In the genomic region with DNA sequence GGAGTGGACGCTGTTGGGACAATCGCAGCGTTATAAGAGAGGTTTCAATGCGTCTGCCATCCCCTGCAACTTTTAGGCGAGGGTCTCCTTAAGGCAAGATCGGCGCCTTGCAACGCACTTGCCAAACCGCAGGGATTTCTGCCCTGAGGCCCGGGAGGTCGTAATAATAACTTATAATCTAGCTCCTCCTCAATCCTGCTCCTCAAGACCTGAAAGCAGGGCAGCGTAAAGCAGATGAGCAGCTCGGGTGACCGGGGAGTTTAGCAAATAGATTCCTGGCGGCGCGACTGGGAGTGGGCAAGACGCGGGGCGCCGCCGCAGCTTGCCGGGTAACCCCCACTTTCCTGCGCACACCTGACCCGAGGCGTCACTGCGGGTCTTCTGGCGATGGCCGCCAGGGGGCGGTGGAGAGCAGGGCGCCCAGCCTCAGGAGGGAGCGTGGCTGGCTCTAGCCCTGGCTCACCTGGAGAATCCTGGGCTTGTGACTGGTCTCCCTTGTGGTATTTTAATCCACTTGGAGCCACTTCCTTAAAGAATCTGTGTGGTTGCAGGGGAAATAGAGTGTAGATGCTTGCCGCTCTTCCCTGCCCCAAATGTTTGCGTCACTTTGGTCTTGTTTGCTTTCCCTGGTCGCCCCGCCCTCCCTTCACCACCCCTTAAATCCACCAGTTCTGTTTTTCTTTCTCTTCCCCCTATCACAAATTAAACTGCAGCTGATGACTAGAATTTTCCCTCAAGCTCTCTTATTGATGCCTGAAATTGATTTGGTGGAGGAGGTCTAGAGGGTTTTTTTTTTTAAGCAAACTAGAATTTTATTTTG, we compare ENCODE assay signal across 8 mouse cellular contexts. TPM values are rescaled to one million over a fixed set of nuclear protein-coding genes. Genes with fewer than 3 reads are reported as not detected.
DNase-seq lines count a peak whose midpoint lies in the region; ATAC-seq lines count a peak whose summit lies in the region.

No protein-coding gene starts in this region.

- WGBS in intestine, embryonic 14.5 days = 2% methylated on average over 36 of the region's 36 CpGs

- peaks cover 3% of the 10 kb centered on the region; the same call in 1 of the 2 replicates for H3K27me3 ChIP-seq in intestine, embryonic 14.5 days (replicated peaks; ENCODE audit: control insufficient read depth, insufficient read depth, low read length)

- DNase-seq in adrenal gland, postnatal 14 days = peak; percentile 76
- peak; percentile 75 for DNase-seq in embryo, embryonic 11 days
- peak; percentile 42 to 52 for DNase-seq in gastrocnemius, postnatal 36 days
- DNase-seq in intestine, embryonic 14.5 days (ENCODE audit: low spot score) = peak; percentile 94
- DNase-seq in left cerebral cortex, postnatal 36 days (ENCODE audit: low spot score in 2 of 2) = peak; percentile 69 to 79
- peak; percentile 28 to 60 for DNase-seq in right cerebral cortex, postnatal 36 days (ENCODE audit: low spot score in 2 of 2)

- intact Hi-C loops in gastrocnemius, postnatal 36 days (cut with DNase I) = loop anchor here (5.0 to 10.0 kb wide), 2 partner anchors 433 to 625 kb away; no protein-coding TSS in a partner anchor
- intact Hi-C loops in left cerebral cortex, postnatal 36 days (cut with DNase I) = loop anchor here (1.0 to 5.0 kb wide), 3 partner anchors 161 to 429 kb away; no protein-coding TSS in a partner anchor

- no peaks in the 10 kb centered on the region for H3K9me3 ChIP-seq in intestine, embryonic 14.5 days (ENCODE audit: control insufficient read depth, low read length)

- H3K9ac ChIP-seq in intestine, embryonic 14.5 days (ENCODE audit: low read length) = peak overlapping the region; percentile 47

- peak; percentile 91 for ATAC-seq in intestine, embryonic 14.5 days (replicated peaks; ENCODE audit: low FRiP score, low TSS enrichment, low read depth)
- peak; percentile 97 for ATAC-seq in megakaryocyte-erythroid progenitor cell, adult 5-6 weeks (replicated peaks; ENCODE audit: low FRiP score, low TSS enrichment, poor library complexity, severe bottlenecking)
- no peak for ATAC-seq in inflammation-experienced regulatory T-cells, adult 6 months

- no peaks in the 10 kb centered on the region for H3K36me3 ChIP-seq in intestine, embryonic 14.5 days (ENCODE audit: control insufficient read depth, insufficient read depth, low read length)

- H3K27ac ChIP-seq in intestine, embryonic 14.5 days (ENCODE audit: low read depth) = 0 out of 2 replicates have a peak overlapping the region, but pooled peaks have one; percentile 38

- H3K4me2 ChIP-seq in intestine, embryonic 14.5 days (ENCODE audit: low read length) = peak overlapping the region; percentile 96

- no peaks in the 10 kb centered on the region for H3K4me1 ChIP-seq in intestine, embryonic 14.5 days (replicated peaks; ENCODE audit: control insufficient read depth, insufficient read depth, low read length)

- H3K4me3 ChIP-seq in intestine, embryonic 14.5 days (ENCODE audit: low read depth, low read length) = peak overlapping the region; percentile 65

RNA-seq across cellular contexts. Expression of gene Cpne8, which starts 0.7 kb away (rescaled TPM):
- total RNA-seq in adrenal gland, postnatal 14 days (2021) = 8.2 and 11.3 TPM in 2 replicates
- total RNA-seq in gastrocnemius, postnatal 36 days (2021) = 1 to 10 TPM; 2.1 to 2.4 TPM
- polyA plus RNA-seq in intestine, embryonic 14.5 days (2014; fragmentation: Nextera tagmentation; extraction: Ambion mirVana) = 30.2 and 30.6 TPM in 2 replicates
- total RNA-seq in left cerebral cortex, postnatal 36 days (2021) = 10 to 100 TPM; 22.7 to 23.9 TPM
- total RNA-seq in megakaryocyte-erythroid progenitor cell, adult 5-6 weeks (2014; fragmentation: Nextera tagmentation) = not detected in 2 replicates
- not detected in 2 replicates for total RNA-seq in megakaryocyte-erythroid progenitor cell, adult 5-6 weeks (2017)
- polyA plus RNA-seq in inflammation-experienced regulatory T-cells, adult 6 months (2017; shearing (Covaris generic)) = 1 to 10 TPM in 2 of 3 experiments, not detected in 1; 1.9 to 5.5 TPM

Comparison
In these comparisons a context has a peak if more than half of its experiments do, and no peak if none do; other contexts are left out.
1. DNase-seq: peak in every context shown above with its lines; median percentile 94 in intestine, embryonic 14.5 days; 76 in adrenal gland, postnatal 14 days; 75 in embryo, embryonic 11 days; 74 in left cerebral cortex, postnatal 36 days; 47 in gastrocnemius, postnatal 36 days; 44 in right cerebral cortex, postnatal 36 days.